Mouse (Mus musculus): ENCODE data around the gene Tmem259.

DNA sequence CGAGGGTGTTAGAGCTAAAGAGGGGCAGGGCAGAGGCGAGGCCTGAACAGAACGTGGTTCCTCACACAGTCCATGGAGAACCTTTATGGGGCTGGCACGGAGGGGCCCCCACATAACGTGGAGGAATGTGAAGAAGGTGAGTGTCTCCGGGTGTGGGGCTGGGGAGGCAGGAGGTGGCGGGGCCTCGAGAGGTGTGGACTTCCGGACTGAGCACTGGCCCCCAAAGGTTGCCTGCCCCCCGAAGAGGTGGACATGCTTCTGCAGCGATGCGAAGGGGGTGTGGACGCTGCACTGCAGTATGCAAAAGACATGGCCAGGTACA, 37.2 kb upstream of the Tmem259 start:
- TF ChIP-seq POLR2A (IDR thresholded peaks at IDR 0.05; ENCODE audit: borderline replicate concordance, control insufficient read depth, low read depth, low read length) = no peak
- no peak for TF ChIP-seq CTCF (IDR thresholded peaks at IDR 0.05; ENCODE audit: control insufficient read depth, insufficient read depth, low read length)
